Mouse (Mus musculus) liver, embryonic 16.5 days (tissue): ENCODE measurements at regions not wholly inside any gene's neighbourhood (a gene's known extent, or its start where the extent isn't known, plus 50 kb on each side); places are given as distances from the start of the nearest gene placed in this dataset.

Experiments used
- ATAC-seq: fragments of 200-750 bp; cut with Nextera tagmentation; 2 replicates; pipeline ENCODE4 v1.8.0; 2017; ENCODE audit warnings: low read depth, mild to moderate bottlenecking, moderate number of reproducible peaks, moderate library complexity
- H3K27ac ChIP-seq: fragments of 300-500 bp; sonication (generic); 2 replicates; pipeline ENCODE4 v1.5.1; 2014; ENCODE audit warnings: mild to moderate bottlenecking, low read length
- H3K27me3 ChIP-seq: fragments of 300-500 bp; sonication (generic); 2 replicates; pipeline ENCODE4 v1.6.1; 2014; ENCODE audit warnings: low read depth, low read length, mixed read lengths; ENCODE audit not compliant: control insufficient read depth, insufficient read depth
- H3K36me3 ChIP-seq: fragments of 300-500 bp; sonication (generic); 2 replicates; pipeline ENCODE4 v1.6.1; 2014; ENCODE audit warnings: mild to moderate bottlenecking; ENCODE audit not compliant: control insufficient read depth, insufficient read depth
- H3K4me1 ChIP-seq: fragments of 300-500 bp; sonication (generic); 2 replicates; pipeline ENCODE4 v1.6.1; 2014; ENCODE audit warnings: low read depth, low read length, mixed read lengths; ENCODE audit not compliant: control insufficient read depth
- H3K4me2 ChIP-seq: fragments of 300-500 bp; sonication (generic); 2 replicates; pipeline ENCODE4 v1.6.1; 2014; ENCODE audit warnings: low read depth, low read length, mixed read lengths
- H3K4me3 ChIP-seq: fragments of 300-500 bp; sonication (generic); 2 replicates; pipeline ENCODE4 v1.5.1; 2014; ENCODE audit warnings: low read depth, mild to moderate bottlenecking, low read length
- H3K9ac ChIP-seq: fragments of 300-500 bp; sonication (generic); 2 replicates; pipeline ENCODE4 v1.6.1; 2014; ENCODE audit warnings: low read depth, low read length
- H3K9me3 ChIP-seq: fragments of 300-500 bp; sonication (generic); replicated peaks from 2 replicates; pipeline ENCODE4 v1.6.1; 2016; ENCODE audit warnings: low read length; ENCODE audit not compliant: control insufficient read depth
- WGBS: fragments of 180-500 bp; shearing (Covaris S2); extraction: QIAGEN DNeasy Blood & Tissue Kit; methylation state at CpG from one replicate; pipeline ENCODE4 v1.1.7; 2014; ENCODE audit not compliant: insufficient replicate concordance; 5-methylcytosine and 5-hydroxymethylcytosine counted together

- H3K4me3 ChIP-seq = no peak overlapping the region
- H3K4me1 ChIP-seq = no peaks in the 10 kb centered on the region
- 46% methylated on average over 5 of the region's 5 CpGs for WGBS
- no peaks in the 10 kb centered on the region for H3K27me3 ChIP-seq
- H3K36me3 ChIP-seq = no peaks in the 10 kb centered on the region
- no peak overlapping the region for H3K27ac ChIP-seq
- no peak overlapping the region for H3K9ac ChIP-seq
- H3K9me3 ChIP-seq = no peaks in the 10 kb centered on the region
- ATAC-seq = no peak
- H3K4me2 ChIP-seq = no peak overlapping the region
These were observed 65.8 kb upstream of the Atp11b start for GRCm38 (mm10) chr3:35688111-35688510.

GRCm38 (mm10) chr3:35688781-35689180, 65.1 kb upstream of the Atp11b start:
- Histone ChIP-seq H3K9ac (no peak overlapping the region), H3K4me1 (no peaks in the 10 kb centered on the region), H3K9me3 (no peaks in the 10 kb centered on the region), H3K4me3 (no peak overlapping the region), H3K27ac (no peak overlapping the region), H3K27me3 (no peaks in the 10 kb centered on the region), H3K4me2 (no peak overlapping the region), H3K36me3 (no peaks in the 10 kb centered on the region)
- 0 out of 2 replicates have a peak, but pooled peaks have one; percentile 32 for ATAC-seq
- 10% methylated on average over 4 of the region's 4 CpGs for WGBS

- Histone ChIP-seq H3K4me1 (no peaks in the 10 kb centered on the region), H3K9ac (no peak overlapping the region), H3K27ac (no peak overlapping the region), H3K36me3 (no peaks in the 10 kb centered on the region), H3K4me3 (no peak overlapping the region), H3K9me3 (no peaks in the 10 kb centered on the region), H3K4me2 (no peak overlapping the region), H3K27me3 (no peaks in the 10 kb centered on the region)
- WGBS = 18% methylated on average over 6 of the region's 6 CpGs
- peak; percentile 64 for ATAC-seq
These were observed 60.9 kb upstream of the Atp11b start for GRCm38 (mm10) chr3:35693039-35693438.

GRCm38 (mm10) chr3:35693551-35693950, 60.4 kb upstream of the Atp11b start:
- Histone ChIP-seq H3K9ac (no peak overlapping the region), H3K36me3 (no peaks in the 10 kb centered on the region), H3K4me2 (no peak overlapping the region), H3K27me3 (no peaks in the 10 kb centered on the region), H3K4me1 (no peaks in the 10 kb centered on the region), H3K9me3 (no peaks in the 10 kb centered on the region), H3K4me3 (no peak overlapping the region), H3K27ac (no peak overlapping the region)
- WGBS = 71% methylated on average over 12 of the region's 12 CpGs
- no peak for ATAC-seq

- no peak overlapping the region for H3K27ac ChIP-seq
- 61% methylated on average over 4 of the region's 4 CpGs for WGBS
- no peak for ATAC-seq
- H3K36me3 ChIP-seq = no peaks in the 10 kb centered on the region
- no peak overlapping the region for H3K9ac ChIP-seq
- H3K4me2 ChIP-seq = no peak overlapping the region
- H3K9me3 ChIP-seq = no peaks in the 10 kb centered on the region
- H3K4me3 ChIP-seq = no peak overlapping the region
- no peaks in the 10 kb centered on the region for H3K4me1 ChIP-seq
- H3K27me3 ChIP-seq = no peaks in the 10 kb centered on the region
These were observed 59.7 kb upstream of the Atp11b start for GRCm38 (mm10) chr3:35694241-35694640.

GRCm38 (mm10) chr3:35695859-35696258, 58.0 kb upstream of the Atp11b start:
- H3K27me3 ChIP-seq = no peaks in the 10 kb centered on the region
- H3K4me2 ChIP-seq = no peak overlapping the region
- H3K4me1 ChIP-seq = no peaks in the 10 kb centered on the region
- 22% methylated on average over 3 of the region's 3 CpGs for WGBS
- H3K36me3 ChIP-seq = no peaks in the 10 kb centered on the region
- no peaks in the 10 kb centered on the region for H3K9me3 ChIP-seq
- H3K4me3 ChIP-seq = no peak overlapping the region
- no peak for ATAC-seq
- H3K9ac ChIP-seq = no peak overlapping the region
- H3K27ac ChIP-seq = no peak overlapping the region

GRCm38 (mm10) chr3:35699266-35699665, 54.6 kb upstream of the Atp11b start:
- H3K4me1 ChIP-seq = no peaks in the 10 kb centered on the region
- H3K27me3 ChIP-seq = no peaks in the 10 kb centered on the region
- no peak overlapping the region for H3K27ac ChIP-seq
- H3K9ac ChIP-seq = no peak overlapping the region
- H3K36me3 ChIP-seq = no peaks in the 10 kb centered on the region
- H3K9me3 ChIP-seq = no peaks in the 10 kb centered on the region
- WGBS = 34% methylated on average over 2 of the region's 2 CpGs
- peak; percentile 39; the same call in 1 of the 2 replicates for ATAC-seq
- no peak overlapping the region for H3K4me2 ChIP-seq
- no peak overlapping the region for H3K4me3 ChIP-seq

GRCm38 (mm10) chr3:35699979-35700378, 53.9 kb upstream of the Atp11b start:
- Histone ChIP-seq H3K9ac (no peak overlapping the region), H3K27me3 (no peaks in the 10 kb centered on the region), H3K27ac (no peak overlapping the region), H3K4me3 (no peak overlapping the region), H3K9me3 (no peaks in the 10 kb centered on the region), H3K4me2 (no peak overlapping the region), H3K4me1 (no peaks in the 10 kb centered on the region), H3K36me3 (no peaks in the 10 kb centered on the region)
- ATAC-seq = no peak

GRCm38 (mm10) chr3:35703528-35704327, 50.2 kb upstream of the Atp11b start:
- H3K27me3 ChIP-seq = no peaks in the 10 kb centered on the region
- ATAC-seq = no peak
- no peak overlapping the region for H3K4me2 ChIP-seq
- no peaks in the 10 kb centered on the region for H3K36me3 ChIP-seq
- H3K27ac ChIP-seq = no peak overlapping the region
- no peak overlapping the region for H3K4me3 ChIP-seq
- 58% methylated on average over 8 of the region's 8 CpGs for whole genome bisulfite sequencing
- no peaks in the 10 kb centered on the region for H3K9me3 ChIP-seq
- no peak overlapping the region for H3K9ac ChIP-seq
- H3K4me1 ChIP-seq = no peaks in the 10 kb centered on the region
